Mouse (Mus musculus) pancreas, adult 10 weeks (tissue): ENCODE data around the gene Stx5a. TPM values are rescaled to one million over a fixed set of nuclear protein-coding genes. Genes with fewer than 3 reads are reported as not detected.

Experiments
- polyA plus RNA-seq: library from polyadenylated mRNA; stranded (reverse); fragments of 350-450 nt; fragmentation: Illumina TruSeq; extraction: RNeasy Lipid Tissue Mini Kit (QIAGEN cat#74804); gene quantifications from one replicate; pipeline ENCODE4 v1.2.3, GENCODE M21; 2015; ENCODE audit warnings: low read depth, low replicate concordance; ENCODE audit not compliant: insufficient read depth

Gene Stx5a
- 67.2 TPM for polyA plus RNA-seq

GRCm38 (mm10) chr19:8741243-8741869 is at the start of gene Stx5a:
Gene Stx5a (plus strand): TSS chr19:8741413.

GRCm38 (mm10) chr19:8722907-8723573 is 18.2 kb upstream of the Stx5a start, which contains the start of gene Slc3a2:
Gene Slc3a2 (minus strand): TSS chr19:8723369.

GRCm38 (mm10) chr19:8735389-8736159 is 5.6 kb upstream of the Stx5a start, which contains the start of gene Wdr74:
Gene Wdr74 (plus strand): TSS chr19:8735827.

GRCm38 (mm10) chr19:8740603-8741002 is 610 bp upstream of the Stx5a start, which contains the start of gene 1700092M07Rik:
Gene 1700092M07Rik (plus strand): TSS chr19:8740718.

GRCm38 (mm10) chr19:8756635-8757387 is 15.6 kb downstream of the Stx5a start, which contains the start of gene Nxf1:
Gene Nxf1 (plus strand): TSS chr19:8757073.

DNA sequence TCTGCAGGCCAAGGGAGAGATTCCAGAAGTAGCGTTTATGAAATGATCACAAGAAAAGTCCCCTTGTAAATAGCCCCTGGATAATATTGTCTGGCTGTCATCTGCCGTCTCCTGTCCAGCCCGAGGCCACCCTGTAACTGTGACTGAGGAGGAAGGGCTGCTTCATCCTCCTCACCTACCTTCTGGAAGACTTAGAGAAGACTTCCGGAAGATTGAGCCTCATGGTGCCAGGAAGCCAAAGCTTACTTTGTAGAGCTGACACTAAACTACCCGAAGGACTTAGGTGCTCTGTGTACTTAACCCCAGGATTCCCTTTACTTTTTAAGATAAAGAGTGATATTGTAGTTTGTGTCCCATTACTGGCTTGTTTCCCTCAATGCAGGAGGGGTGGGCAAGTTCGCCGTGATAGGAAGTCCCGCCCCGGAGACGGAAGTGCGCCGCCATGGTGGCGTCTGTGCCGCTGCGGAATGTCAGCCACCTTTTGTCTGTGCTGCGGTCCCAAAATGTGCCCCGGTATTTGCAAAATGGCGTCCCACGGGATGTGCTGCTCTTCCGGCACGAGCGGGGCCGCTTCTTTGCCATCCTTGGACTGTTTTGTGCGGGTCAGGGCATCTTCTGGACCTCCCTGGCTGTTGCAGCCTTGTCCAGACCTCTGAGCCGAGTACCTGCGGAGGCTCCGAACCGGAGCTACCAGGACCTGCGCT is 29.5 kb downstream of the Stx5a start, which contains the start of gene Tmem223:
TSS of gene Tmem223 (plus strand) at position 430 of the 704 bp plus-strand sequence.

GRCm38 (mm10) chr19:8774086-8774835 is 33.0 kb downstream of the Stx5a start, which contains the start of gene Tmem179b:
Gene Tmem179b (minus strand): TSS chr19:8774467.

DNA sequence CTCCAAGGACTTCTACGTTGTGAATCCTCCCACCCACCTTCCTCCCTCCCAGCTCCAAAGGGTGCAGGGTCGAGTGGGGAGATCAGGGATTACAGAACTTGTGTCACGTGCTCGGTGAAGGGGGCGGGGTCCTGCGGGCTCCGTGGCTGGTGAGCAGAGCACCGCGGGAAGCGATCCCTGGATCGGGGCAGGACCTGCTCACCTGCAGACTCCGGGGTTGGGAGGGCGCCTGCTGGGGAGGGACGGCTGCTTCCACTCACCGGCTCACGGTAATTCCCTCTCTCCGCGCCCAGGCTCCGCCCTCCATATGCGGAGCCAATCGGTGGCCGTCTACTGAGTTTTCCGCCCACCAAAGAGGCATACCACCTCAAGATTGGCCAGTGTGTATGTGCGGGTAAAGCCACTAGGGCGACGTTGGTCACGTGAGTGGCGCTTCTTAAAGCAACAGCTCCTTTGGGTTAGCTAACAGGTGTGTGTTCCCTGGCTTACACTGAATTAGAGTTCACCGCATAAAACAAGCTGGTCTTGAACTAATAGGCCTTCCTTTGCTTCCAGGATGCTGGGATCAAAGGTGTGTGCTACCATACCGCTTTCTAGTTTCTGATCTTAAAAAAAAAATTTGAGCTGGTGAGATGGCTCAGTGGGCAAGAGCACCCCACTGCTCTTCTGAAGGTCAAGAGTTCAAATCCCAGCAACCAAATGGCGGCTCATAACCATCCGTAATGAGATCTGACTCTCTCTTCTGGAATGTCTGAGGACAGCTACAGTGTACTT is 45.0 kb downstream of the Stx5a start, which contains the start of gene Taf6l:
TSS of gene Taf6l (minus strand) at position 410 of the 774 bp plus-strand sequence.

GRCm38 (mm10) chr19:8798264-8798946 is 57.2 kb downstream of the Stx5a start, which contains the start of gene Polr2g:
Gene Polr2g (minus strand): TSS chr19:8798577.

DNA sequence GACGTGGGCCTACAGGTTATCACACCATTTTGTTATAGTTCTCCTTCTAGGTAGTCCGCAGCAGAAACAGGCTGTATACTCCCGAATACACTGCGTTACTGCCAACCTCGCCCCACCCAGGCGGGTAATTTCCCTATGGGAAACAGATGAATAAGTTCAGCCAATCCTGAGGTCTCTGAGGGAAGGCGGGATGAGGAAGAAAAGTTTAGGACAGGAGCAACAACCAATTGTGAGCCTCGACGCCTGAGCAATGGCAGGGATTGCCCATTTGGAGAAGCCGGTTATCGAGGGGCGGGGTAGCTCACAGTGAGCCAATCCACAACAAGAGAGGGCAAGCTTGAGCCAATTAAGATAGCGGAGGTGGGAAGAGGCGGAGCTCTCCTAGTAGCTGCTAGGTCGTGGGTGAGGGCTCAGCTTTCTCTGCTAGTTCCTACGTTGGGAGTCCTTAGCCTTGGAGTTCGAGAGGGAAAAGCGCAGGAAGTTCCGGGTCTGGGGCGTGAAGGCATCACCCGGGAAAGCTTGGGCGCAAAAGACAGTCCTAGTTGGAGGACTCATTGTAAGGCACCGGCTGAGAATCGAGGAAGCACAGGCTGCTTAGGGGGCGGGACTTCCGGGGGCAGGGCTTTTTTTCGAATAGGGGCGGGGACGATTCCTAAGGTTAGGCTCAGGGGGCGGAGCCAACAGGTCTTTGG is 61.1 kb downstream of the Stx5a start, which contains the start of gene Zbtb3:
TSS of gene Zbtb3 (plus strand) at position 426 of the 692 bp plus-strand sequence.

Other genes with a start within 250 kb of the Stx5a start
- not detected for gene Slc22a8, start 150.2 kb upstream of the Stx5a start, polyA plus RNA-seq
- gene Slc22a6, start 123.4 kb upstream of the Stx5a start, polyA plus RNA-seq: not detected
- 0.18 TPM for gene Chrm1, start 77.6 kb upstream of the Stx5a start, polyA plus RNA-seq
- gene Slc3a2, start 18.0 kb upstream of the Stx5a start, polyA plus RNA-seq: 80.3 TPM
- gene Wdr74, start 5.6 kb upstream of the Stx5a start, polyA plus RNA-seq: 35.4 TPM
- not detected for gene 1700092M07Rik, start 695 bp upstream of the Stx5a start, polyA plus RNA-seq
- gene Nxf1, start 15.7 kb downstream of the Stx5a start, polyA plus RNA-seq: 127 TPM
- gene Tmem223, start 29.6 kb downstream of the Stx5a start, polyA plus RNA-seq: 32.1 TPM
- gene Tmem179b, start 33.1 kb downstream of the Stx5a start, polyA plus RNA-seq: 17.0 TPM
- 0.76 TPM for gene Taf6l, start 45.0 kb downstream of the Stx5a start, polyA plus RNA-seq
- 17.1 TPM for gene Polr2g, start 57.2 kb downstream of the Stx5a start, polyA plus RNA-seq
- not detected for gene Zbtb3, start 61.1 kb downstream of the Stx5a start, polyA plus RNA-seq
- 4.5 TPM for gene Ttc9c, start 77.9 kb downstream of the Stx5a start, polyA plus RNA-seq
- 20.7 TPM for gene Hnrnpul2, start 78.6 kb downstream of the Stx5a start, polyA plus RNA-seq
- gene AC129217.1, start 88.4 kb downstream of the Stx5a start, polyA plus RNA-seq: not detected
- 31.5 TPM for gene Bscl2, start 96.1 kb downstream of the Stx5a start, polyA plus RNA-seq
- not detected for gene Gng3, start 97.8 kb downstream of the Stx5a start, polyA plus RNA-seq
- 4.9 TPM for gene Lrrn4cl, start 109.4 kb downstream of the Stx5a start, polyA plus RNA-seq
- gene Ubxn1, start 130.1 kb downstream of the Stx5a start, polyA plus RNA-seq: 28.6 TPM
- 15.0 TPM for gene Uqcc3, start 139.5 kb downstream of the Stx5a start, polyA plus RNA-seq
- gene Lbhd1, start 142.3 kb downstream of the Stx5a start, polyA plus RNA-seq: 7.5 TPM
- not detected for gene Gm49403, start 142.5 kb downstream of the Stx5a start, polyA plus RNA-seq
- gene 1810009A15Rik, start 147.4 kb downstream of the Stx5a start, polyA plus RNA-seq: 7.3 TPM
- not detected for gene Gm49416, start 147.5 kb downstream of the Stx5a start, polyA plus RNA-seq
- gene Ints5, start 151.6 kb downstream of the Stx5a start, polyA plus RNA-seq: 4.9 TPM
- 50.2 TPM for gene Ganab, start 156.7 kb downstream of the Stx5a start, polyA plus RNA-seq
- 18.1 TPM for gene B3gat3, start 179.0 kb downstream of the Stx5a start, polyA plus RNA-seq
- 0.74 TPM for gene Rom1, start 187.9 kb downstream of the Stx5a start, polyA plus RNA-seq
- 11.7 TPM for gene Eml3, start 188.1 kb downstream of the Stx5a start, polyA plus RNA-seq
- gene Mta2, start 200.5 kb downstream of the Stx5a start, polyA plus RNA-seq: 16.1 TPM
- 7.9 TPM for gene Tut1, start 212.4 kb downstream of the Stx5a start, polyA plus RNA-seq
- gene Eef1g, start 225.6 kb downstream of the Stx5a start, polyA plus RNA-seq: 169 TPM
- 32.2 TPM for gene Ahnak, start 247.9 kb downstream of the Stx5a start, polyA plus RNA-seq